Mouse (Mus musculus) CD4-positive naive resting alpha-beta T cell, adult 76 days (primary cell): ENCODE data around the gene Olfr1333. TPM values are rescaled to one million over a fixed set of nuclear protein-coding genes. Genes with fewer than 3 reads are reported as not detected.

Experiments used
- total RNA-seq: library from RNA; stranded (reverse); gene quantifications from one replicate; pipeline ENCODE4 v1.2.4, GENCODE M21; 2023

Olfr1333 gene
- not detected for total RNA-seq

GRCm38 (mm10) chr4:118836179-118836578 is at the start of gene Olfr1333:
TSS of gene Olfr1333 (minus strand) at chr4:118836279.

GRCm38 (mm10) chr4:118864349-118864748 is 28.3 kb upstream of the Olfr1333 start, which contains the start of gene Olfr1331:
TSS of gene Olfr1331 (plus strand) at chr4:118864649.

GRCm38 (mm10) chr4:118809844-118810243 is 26.2 kb downstream of the Olfr1333 start, which contains the start of gene Olfr1335:
TSS of gene Olfr1335 (minus strand) at chr4:118809944.

GRCm38 (mm10) chr4:118782486-118782885 is 53.6 kb downstream of the Olfr1333 start, which contains the start of gene Olfr1337:
TSS of gene Olfr1337 (minus strand) at chr4:118782586.

Other genes starting within 250 kb of the Olfr1333 start
- not detected for gene Cfap57, start 215.5 kb downstream of the Olfr1333 start, total RNA-seq
- gene Ebna1bp2, start 215.5 kb downstream of the Olfr1333 start, total RNA-seq: 65.9 TPM
- not detected for gene Olfr62, start 177.3 kb downstream of the Olfr1333 start, total RNA-seq
- not detected for gene Olfr1342, start 143.5 kb downstream of the Olfr1333 start, total RNA-seq
- not detected for gene Olfr1341, start 132.8 kb downstream of the Olfr1333 start, total RNA-seq
- not detected for gene Olfr1340, start 116.1 kb downstream of the Olfr1333 start, total RNA-seq
- gene Olfr1339, start 104.1 kb downstream of the Olfr1333 start, total RNA-seq: not detected
- not detected for gene Olfr1338, start 77.5 kb downstream of the Olfr1333 start, total RNA-seq
- gene Olfr1337, start 53.7 kb downstream of the Olfr1333 start, total RNA-seq: not detected
- not detected for gene Olfr1335, start 26.3 kb downstream of the Olfr1333 start, total RNA-seq
- gene Olfr1331, start 28.4 kb upstream of the Olfr1333 start, total RNA-seq: not detected
- not detected for gene Olfr1330, start 52.3 kb upstream of the Olfr1333 start, total RNA-seq
- gene Olfr1329, start 81.2 kb upstream of the Olfr1333 start, total RNA-seq: not detected
- not detected for gene Olfr1328, start 102.3 kb upstream of the Olfr1333 start, total RNA-seq
- gene Lao1, start 125.3 kb upstream of the Olfr1333 start, total RNA-seq: not detected